Mouse (Mus musculus): ENCODE results near the gene Ormdl3. TPM values are rescaled to one million over a fixed set of nuclear protein-coding genes. Genes with fewer than 3 reads are reported as not detected.
A peak's percentile ranks its signal among the peaks of the same experiment; 100 is the strongest.

Gene Ormdl3
- polyA plus RNA-seq, 1 experiment from 2014 or later = 8.5 TPM

DNA sequence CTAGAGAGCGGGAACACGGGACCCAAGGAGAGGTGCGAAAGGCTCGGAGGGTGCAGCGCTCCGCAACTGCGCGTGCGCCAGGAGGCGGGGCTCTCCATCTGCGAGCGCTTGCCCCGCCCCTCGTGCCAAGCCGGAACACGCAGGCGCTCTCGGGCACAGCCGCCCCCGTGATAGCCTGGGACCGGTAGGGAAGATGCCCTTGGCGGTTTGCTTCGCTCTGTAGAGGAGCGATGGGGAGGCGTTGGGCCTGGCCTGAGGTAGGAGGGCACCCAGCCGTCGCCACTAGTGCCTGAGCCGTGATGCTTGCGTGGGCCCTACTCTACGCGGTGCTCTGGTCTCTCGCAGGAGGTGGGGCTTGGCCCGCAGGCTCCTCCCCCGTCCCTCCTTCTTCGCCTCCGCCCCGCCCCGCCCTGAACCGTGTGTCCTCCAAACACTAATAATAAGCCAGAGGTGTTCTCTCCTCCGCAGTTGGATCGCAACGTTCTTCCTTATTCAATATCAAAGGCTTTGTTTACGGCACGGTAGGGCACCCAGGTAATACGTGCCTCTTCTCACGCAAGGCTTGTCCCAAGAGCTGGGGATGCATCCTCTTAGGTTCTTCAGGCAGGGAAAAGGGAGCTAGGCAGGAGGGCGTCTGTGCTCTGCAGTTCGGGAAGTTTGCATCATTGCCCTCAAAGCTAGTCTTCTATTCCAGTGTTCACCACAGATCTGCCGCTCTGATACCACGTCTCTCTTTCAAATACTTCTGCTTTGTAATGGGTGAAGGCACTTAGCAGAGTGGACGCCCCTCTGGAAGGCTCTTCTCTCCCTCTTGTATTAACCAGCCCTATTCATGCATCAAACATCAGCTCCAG lies 36.0 kb downstream of the Ormdl3 start, which contains the start of gene Zpbp2:
Zpbp2 (plus strand) TSS at position 123 of the 854 bp plus-strand sequence.
- H3K4me1 ChIP-seq (replicated peaks; ENCODE audit: control insufficient read depth, insufficient read depth, low read length) = peaks cover 5% of the 10 kb centered on the region; the same call in 1 of the 2 replicates
- peak within 1 kb of the TSS; percentile 55 for H3K9ac ChIP-seq (ENCODE audit: low read length)
- peak within 1 kb of the TSS; percentile 73 for H3K4me2 ChIP-seq (ENCODE audit: low read length)
- DNase-seq (ENCODE audit: low spot score) (peak; percentile 98), ATAC-seq (replicated peaks; ENCODE audit: low FRiP score, low TSS enrichment, low read depth) (peak; percentile 98)
- H3K4me3 ChIP-seq (ENCODE audit: low read depth, low read length) = peak within 1 kb of the TSS; percentile 83
- H3K27ac ChIP-seq (ENCODE audit: low read depth) = peak within 1 kb of the TSS; percentile 57; the same call in 1 of the 2 replicates
- under 1% methylated on average over 47 of the region's 51 CpGs for WGBS
- no peaks in the 10 kb centered on the region for H3K36me3 ChIP-seq (ENCODE audit: control insufficient read depth, insufficient read depth, low read length)
- 0 out of 2 replicates have a peak, but pooled peaks cover 2% of the 10 kb centered on the region for H3K9me3 ChIP-seq (ENCODE audit: control insufficient read depth, low read length)
- peaks cover 40% of the 10 kb centered on the region for H3K27me3 ChIP-seq (replicated peaks; ENCODE audit: control insufficient read depth, insufficient read depth, low read length)

DNA sequence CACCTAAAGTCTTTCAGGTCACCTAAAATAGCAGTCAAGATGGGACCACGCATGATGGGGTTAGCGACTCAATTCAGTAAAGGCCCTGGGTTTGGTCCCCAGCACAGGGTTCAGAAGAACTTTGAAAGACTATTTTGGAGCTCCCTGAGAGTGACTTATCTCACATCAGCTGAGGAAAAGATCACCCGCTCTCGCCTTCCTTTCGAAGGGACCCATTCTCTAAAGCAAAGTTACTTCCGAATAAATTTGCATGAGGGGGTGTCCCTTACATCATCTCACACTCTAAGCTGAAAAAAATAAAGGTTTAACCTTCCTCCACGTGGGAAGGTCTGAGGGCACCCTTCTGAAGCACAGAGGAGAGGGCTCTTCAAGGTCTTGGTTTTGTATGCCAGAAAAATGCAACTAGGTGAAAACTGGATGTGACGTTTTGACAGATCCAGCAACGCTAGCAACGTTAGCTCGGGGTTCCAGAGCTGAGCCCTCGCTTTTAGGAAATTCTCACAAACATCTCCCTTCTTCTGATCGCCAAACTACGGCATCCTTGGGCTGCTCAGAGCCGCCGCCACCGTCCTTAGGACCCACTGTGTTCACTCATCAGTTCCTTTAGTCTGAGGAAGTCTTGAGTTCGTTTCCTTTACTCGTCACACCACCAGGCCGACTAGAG lies 36.7 kb downstream of the Ormdl3 start:
- no peak for DNase-seq (ENCODE audit: low spot score)
- no peak for ATAC-seq (replicated peaks; ENCODE audit: low FRiP score, low TSS enrichment, low read depth)
- Histone ChIP-seq H3K4me3 (ENCODE audit: low read depth, low read length) (peak overlapping the region; percentile 83), H3K27ac (ENCODE audit: low read depth) (no peak overlapping the region), H3K4me2 (ENCODE audit: low read length) (peak overlapping the region; percentile 73), H3K36me3 (ENCODE audit: control insufficient read depth, insufficient read depth, low read length) (no peaks in the 10 kb centered on the region), H3K9ac (ENCODE audit: low read length) (peak overlapping the region; percentile 55; the same call in 1 of the 2 replicates), H3K27me3 (replicated peaks; ENCODE audit: control insufficient read depth, insufficient read depth, low read length) (peaks cover 47% of the 10 kb centered on the region), H3K4me1 (replicated peaks; ENCODE audit: control insufficient read depth, insufficient read depth, low read length) (peaks cover 9% of the 10 kb centered on the region; the same call in 1 of the 2 replicates), H3K9me3 (ENCODE audit: control insufficient read depth, low read length) (0 out of 2 replicates have a peak, but pooled peaks cover 2% of the 10 kb centered on the region)
- 18% methylated on average over 20 of the region's 20 CpGs for WGBS

DNA sequence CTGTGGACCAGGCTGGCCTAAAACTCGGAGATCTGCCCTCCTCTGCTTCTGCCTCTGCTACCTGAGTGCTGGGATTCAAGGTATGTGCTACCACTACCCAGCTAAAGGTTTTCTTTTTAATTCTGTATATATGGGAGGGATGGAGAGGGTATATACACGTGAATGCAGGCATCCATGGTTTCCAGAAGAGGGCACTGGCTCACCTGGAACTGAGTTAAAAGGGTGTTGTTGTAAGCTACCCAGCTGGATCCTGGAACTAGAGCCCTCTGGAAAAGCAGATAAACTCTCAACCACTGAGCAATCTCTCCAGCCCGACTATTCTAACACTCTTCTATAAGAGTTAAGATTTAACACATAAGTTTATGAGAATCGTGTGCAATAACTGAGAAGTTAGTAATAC lies 37.8 kb downstream of the Ormdl3 start:
- DNase-seq (ENCODE audit: low spot score) (no peak), ATAC-seq (replicated peaks; ENCODE audit: low FRiP score, low TSS enrichment, low read depth) (no peak)
- Histone ChIP-seq H3K9me3 (ENCODE audit: control insufficient read depth, low read length) (0 out of 2 replicates have a peak, but pooled peaks cover 2% of the 10 kb centered on the region), H3K36me3 (ENCODE audit: control insufficient read depth, insufficient read depth, low read length) (no peaks in the 10 kb centered on the region), H3K9ac (ENCODE audit: low read length) (no peak overlapping the region), H3K27me3 (replicated peaks; ENCODE audit: control insufficient read depth, insufficient read depth, low read length) (peaks cover 57% of the 10 kb centered on the region), H3K4me1 (replicated peaks; ENCODE audit: control insufficient read depth, insufficient read depth, low read length) (peaks cover 11% of the 10 kb centered on the region; the same call in 1 of the 2 replicates), H3K27ac (ENCODE audit: low read depth) (no peak overlapping the region), H3K4me2 (ENCODE audit: low read length) (no peak overlapping the region), H3K4me3 (ENCODE audit: low read depth, low read length) (no peak overlapping the region)
- 78% methylated on average over 4 of the region's 4 CpGs for WGBS

DNA sequence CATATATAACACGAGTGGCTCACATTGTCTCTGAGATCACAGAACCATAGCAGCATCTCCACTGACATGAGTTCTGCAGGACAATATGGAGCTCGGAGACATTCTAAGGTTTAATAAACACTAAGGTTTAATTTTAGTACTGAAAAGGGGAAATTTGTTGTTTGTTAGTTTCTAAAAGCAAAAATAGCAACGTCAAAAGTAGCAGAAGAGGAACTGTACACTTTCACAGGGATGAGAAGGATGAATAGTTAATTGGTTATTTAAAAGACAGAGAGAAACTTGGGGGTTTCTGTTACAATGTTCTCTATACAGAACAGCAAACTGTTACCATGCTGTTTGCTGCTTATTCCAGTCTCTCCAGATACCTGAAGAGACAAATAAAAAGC lies 39.9 kb downstream of the Ormdl3 start:
- Histone ChIP-seq H3K27me3 (replicated peaks; ENCODE audit: control insufficient read depth, insufficient read depth, low read length) (peaks cover 69% of the 10 kb centered on the region), H3K9me3 (ENCODE audit: control insufficient read depth, low read length) (no peaks in the 10 kb centered on the region), H3K4me1 (replicated peaks; ENCODE audit: control insufficient read depth, insufficient read depth, low read length) (peaks cover 11% of the 10 kb centered on the region; the same call in 1 of the 2 replicates), H3K9ac (ENCODE audit: low read length) (no peak overlapping the region), H3K27ac (ENCODE audit: low read depth) (no peak overlapping the region), H3K4me3 (ENCODE audit: low read depth, low read length) (no peak overlapping the region), H3K36me3 (ENCODE audit: control insufficient read depth, insufficient read depth, low read length) (no peaks in the 10 kb centered on the region), H3K4me2 (ENCODE audit: low read length) (no peak overlapping the region)
- ATAC-seq (replicated peaks; ENCODE audit: low FRiP score, low TSS enrichment, low read depth) = no peak
- no peak for DNase-seq (ENCODE audit: low spot score)
- WGBS = 69% methylated on average over 3 of the region's 3 CpGs

DNA sequence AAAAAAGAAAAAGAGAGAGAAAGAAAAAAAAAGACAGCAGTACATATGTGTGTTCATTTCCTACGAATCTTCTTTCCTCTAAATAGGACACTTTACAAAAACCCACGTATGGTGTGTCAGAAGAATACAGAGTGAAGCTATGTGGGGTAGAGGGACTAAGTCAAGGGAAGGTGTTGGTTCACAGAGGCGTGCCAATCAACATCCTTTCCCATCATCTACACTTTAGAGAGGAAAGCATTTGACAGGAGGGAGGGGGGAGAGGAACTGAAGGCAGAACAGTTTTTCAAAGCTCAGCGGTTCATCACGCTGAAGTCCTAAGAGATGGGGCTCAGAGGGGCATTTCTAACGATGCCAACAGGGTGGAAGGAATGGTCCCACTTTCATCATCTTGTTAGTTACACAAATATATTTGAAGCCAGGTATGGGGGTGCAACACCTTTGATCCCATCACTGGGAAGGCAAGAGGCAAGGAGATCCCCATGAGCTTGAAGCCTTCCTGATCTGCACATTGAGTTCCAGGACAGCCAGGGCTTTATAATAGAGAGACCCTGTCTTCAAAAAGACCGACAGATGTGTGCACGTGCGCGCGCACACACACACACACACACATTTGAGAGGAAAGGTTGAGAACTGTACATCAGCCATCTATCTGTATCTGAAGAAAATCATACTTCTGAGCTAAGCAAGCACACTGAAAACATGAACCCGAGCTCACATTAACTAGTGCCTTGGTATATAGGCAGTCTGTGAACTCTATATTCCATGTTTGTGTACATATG lies 40.5 kb downstream of the Ormdl3 start:
- Histone ChIP-seq H3K4me3 (ENCODE audit: low read depth, low read length) (no peak overlapping the region), H3K4me1 (replicated peaks; ENCODE audit: control insufficient read depth, insufficient read depth, low read length) (peaks cover 11% of the 10 kb centered on the region; the same call in 1 of the 2 replicates), H3K27me3 (replicated peaks; ENCODE audit: control insufficient read depth, insufficient read depth, low read length) (peaks cover 72% of the 10 kb centered on the region), H3K36me3 (ENCODE audit: control insufficient read depth, insufficient read depth, low read length) (no peaks in the 10 kb centered on the region), H3K9ac (ENCODE audit: low read length) (no peak overlapping the region), H3K9me3 (ENCODE audit: control insufficient read depth, low read length) (no peaks in the 10 kb centered on the region), H3K4me2 (ENCODE audit: low read length) (no peak overlapping the region), H3K27ac (ENCODE audit: low read depth) (no peak overlapping the region)
- ATAC-seq (replicated peaks; ENCODE audit: low FRiP score, low TSS enrichment, low read depth) (no peak), DNase-seq (ENCODE audit: low spot score) (no peak)
- 41% methylated on average over 12 of the region's 12 CpGs for WGBS

DNA sequence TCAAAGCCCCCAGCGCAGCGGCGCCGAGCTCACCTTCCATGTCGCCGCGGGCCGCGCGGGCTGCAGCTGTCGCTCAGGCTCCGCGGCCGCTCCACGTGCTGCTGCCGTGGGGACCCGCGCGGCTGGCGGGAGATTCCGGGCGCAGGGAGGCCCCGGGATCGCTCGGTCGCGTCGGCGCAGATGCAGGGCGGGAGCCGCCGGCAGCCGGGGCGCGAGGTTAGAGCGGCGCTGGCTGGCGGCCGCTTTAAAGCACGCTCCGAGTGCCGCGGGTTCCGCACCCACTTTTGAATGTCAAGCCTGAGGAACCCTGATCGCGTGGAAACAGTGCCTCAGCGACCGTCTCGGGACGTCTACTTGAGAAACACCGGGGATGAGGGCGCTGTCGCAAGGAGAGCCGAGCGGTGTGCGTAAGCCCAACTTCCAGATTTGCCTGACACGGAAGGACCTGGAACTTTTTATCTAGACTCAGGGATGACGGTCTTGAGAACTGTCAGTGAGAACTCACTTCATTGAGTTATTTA lies 41.4 kb downstream of the Ormdl3 start, which contains the start of gene Ikzf3:
Ikzf3 (minus strand) TSS at position 321 of the 521 bp plus-strand sequence.
- no peak; the same call in 1 of the 2 replicates for ATAC-seq (replicated peaks; ENCODE audit: low FRiP score, low TSS enrichment, low read depth)
- Histone ChIP-seq H3K4me3 (ENCODE audit: low read depth, low read length) (peak within 1 kb of the TSS; percentile 42), H3K4me1 (replicated peaks; ENCODE audit: control insufficient read depth, insufficient read depth, low read length) (peaks cover 11% of the 10 kb centered on the region; the same call in 1 of the 2 replicates), H3K9ac (ENCODE audit: low read length) (peak within 1 kb of the TSS; percentile 18; the same call in 1 of the 2 replicates), H3K36me3 (ENCODE audit: control insufficient read depth, insufficient read depth, low read length) (no peaks in the 10 kb centered on the region), H3K27ac (ENCODE audit: low read depth) (no peak within 1 kb of the TSS), H3K4me2 (ENCODE audit: low read length) (peak within 1 kb of the TSS; percentile 73), H3K27me3 (replicated peaks; ENCODE audit: control insufficient read depth, insufficient read depth, low read length) (peaks cover 72% of the 10 kb centered on the region), H3K9me3 (ENCODE audit: control insufficient read depth, low read length) (no peaks in the 10 kb centered on the region)
- WGBS = 1% methylated on average over 58 of the region's 58 CpGs
- peak; percentile 76 for DNase-seq (ENCODE audit: low spot score)

DNA sequence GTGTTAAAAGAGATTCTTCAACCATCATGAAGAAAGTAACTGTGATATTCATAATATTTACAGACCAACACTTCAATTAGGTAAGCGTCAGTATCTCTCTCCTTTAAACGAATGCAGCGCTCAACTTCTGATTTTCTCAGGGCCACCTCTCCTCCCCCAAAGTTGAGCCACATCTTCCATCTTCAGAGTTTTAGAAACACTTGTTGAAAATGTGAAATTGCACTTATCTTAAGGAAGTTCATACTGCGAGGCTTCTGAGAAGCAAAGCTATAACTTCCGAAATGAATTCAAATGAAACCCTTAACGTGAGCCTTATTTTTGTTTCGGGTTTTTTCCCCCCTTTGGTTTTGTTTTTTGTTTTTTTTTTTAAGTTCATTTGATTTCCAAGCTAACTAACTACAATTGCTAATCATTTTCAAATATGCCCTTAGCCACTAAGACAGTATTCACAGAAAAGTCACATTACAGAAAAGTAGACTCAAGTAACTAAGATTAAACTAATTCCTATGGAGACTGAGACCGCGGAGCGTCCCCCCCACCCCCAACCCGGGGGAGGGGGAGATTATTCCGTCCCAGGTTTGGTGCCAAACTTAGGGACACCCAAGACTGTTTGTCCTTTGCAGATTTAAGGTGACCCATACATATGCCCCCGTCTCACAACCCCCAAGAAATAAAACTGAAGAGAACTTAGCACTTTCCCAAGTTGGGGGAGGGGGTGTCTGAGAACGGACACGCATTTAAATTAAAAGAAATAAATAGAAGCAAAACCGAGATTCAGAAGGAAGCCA lies 42.1 kb downstream of the Ormdl3 start:
- peaks cover 67% of the 10 kb centered on the region for H3K27me3 ChIP-seq (replicated peaks; ENCODE audit: control insufficient read depth, insufficient read depth, low read length)
- 4% methylated on average over 16 of the region's 16 CpGs for WGBS

More for the DNA sequence above, 42.1 kb downstream of the Ormdl3 start:
- Histone ChIP-seq H3K36me3 (ENCODE audit: control insufficient read depth, insufficient read depth, low read length) (no peaks in the 10 kb centered on the region), H3K4me1 (replicated peaks; ENCODE audit: control insufficient read depth, insufficient read depth, low read length) (peaks cover 6% of the 10 kb centered on the region; the same call in 1 of the 2 replicates), H3K4me2 (ENCODE audit: low read length) (peak overlapping the region; percentile 73), H3K4me3 (ENCODE audit: low read depth, low read length) (peak overlapping the region; percentile 42), H3K27ac (ENCODE audit: low read depth) (no peak overlapping the region), H3K9me3 (ENCODE audit: control insufficient read depth, low read length) (peaks cover 2% of the 10 kb centered on the region; the same call in 1 of the 2 replicates), H3K9ac (ENCODE audit: low read length) (peak overlapping the region; percentile 18; the same call in 1 of the 2 replicates)
- peak; percentile 75 for DNase-seq (ENCODE audit: low spot score)
- ATAC-seq (replicated peaks; ENCODE audit: low FRiP score, low TSS enrichment, low read depth) = no peak
